Mouse (Mus musculus): ENCODE data around the gene Gm45716.

DNA sequence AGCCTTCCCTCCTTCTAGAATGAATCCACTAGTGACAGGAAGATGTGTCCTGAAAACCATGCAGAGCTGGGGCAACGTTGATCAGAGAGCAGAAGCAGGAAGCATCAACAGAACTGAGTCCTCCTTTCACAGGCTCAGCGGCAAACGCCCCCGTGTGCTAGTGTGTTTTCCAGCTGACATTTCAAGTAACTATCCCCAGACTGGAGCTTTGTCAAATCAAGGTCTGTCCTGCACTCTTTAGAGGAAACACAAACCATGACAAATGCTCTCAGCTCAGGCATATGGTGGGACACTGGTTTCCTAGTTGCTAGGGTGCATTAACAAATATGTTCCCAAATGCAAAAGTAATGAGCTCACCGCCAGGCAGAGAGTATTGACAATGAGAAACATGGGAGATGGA, 10.6 kb downstream of the Gm45716 start:
- no peak for TF ChIP-seq CTCF (IDR thresholded peaks at IDR 0.05; ENCODE audit: low read depth, low read length)
- TF ChIP-seq POLR2A (IDR thresholded peaks at IDR 0.05; ENCODE audit: borderline replicate concordance, low read depth, low read length) = no peak

Measured in bone marrow macrophage, adult 2 months (primary cell).